Mouse (Mus musculus) hindbrain, embryonic 11.5 days (tissue): ENCODE measurements around the gene Tmem184a. TPM values are rescaled to one million over a fixed set of nuclear protein-coding genes. Genes with fewer than 3 reads are reported as not detected.

Experiments
- ATAC-seq: fragments of 200-750 bp; cut with Nextera tagmentation; 2 replicates; pipeline ENCODE4 v1.8.0; 2017; ENCODE audit warnings: mild to moderate bottlenecking, moderate TSS enrichment, moderate library complexity; ENCODE audit not compliant: low FRiP score
- DNase-seq: peaks from one replicate; pipeline ENCODE4 v3.0.0-alpha.2; 2015; ENCODE audit warnings: low spot score
- H3K27ac ChIP-seq: fragments of 300-500 bp; sonication (generic); 2 replicates; pipeline ENCODE4 v1.5.1; 2014; ENCODE audit warnings: mild to moderate bottlenecking, low read depth, low read length
- H3K27me3 ChIP-seq: fragments of 300-500 bp; sonication (generic); 2 replicates; pipeline ENCODE4 v1.6.1; 2014; ENCODE audit warnings: mild to moderate bottlenecking, low read length, moderate library complexity, mixed read lengths; ENCODE audit not compliant: control insufficient read depth, insufficient read depth
- H3K36me3 ChIP-seq: fragments of 300-500 bp; sonication (generic); 2 replicates; pipeline ENCODE4 v1.6.1; 2014; ENCODE audit warnings: mild to moderate bottlenecking, low read length, moderate library complexity, mixed read lengths; ENCODE audit not compliant: control insufficient read depth, insufficient read depth
- H3K4me1 ChIP-seq: fragments of 300-500 bp; sonication (generic); replicated peaks from 2 replicates; pipeline ENCODE4 v1.6.1; 2014; ENCODE audit warnings: low read length, mixed read lengths; ENCODE audit not compliant: control insufficient read depth, insufficient read depth
- H3K4me2 ChIP-seq: fragments of 300-500 bp; sonication (generic); replicated peaks from 2 replicates; pipeline ENCODE4 v1.6.1; 2014; ENCODE audit warnings: mild to moderate bottlenecking, low read depth, low read length
- H3K4me3 ChIP-seq: fragments of 300-500 bp; sonication (generic); 2 replicates; pipeline ENCODE4 v1.5.1; 2014; ENCODE audit warnings: low read depth, low read length
- H3K9ac ChIP-seq: fragments of 300-500 bp; sonication (generic); 2 replicates; pipeline ENCODE4 v1.6.1; 2014; ENCODE audit warnings: low read depth, low read length
- H3K9me3 ChIP-seq: fragments of 300-500 bp; sonication (generic); 2 replicates; pipeline ENCODE4 v1.6.1; 2016; ENCODE audit warnings: low read length; ENCODE audit not compliant: control insufficient read depth
- WGBS: fragments of 180-500 bp; shearing (Covaris S2); extraction: QIAGEN DNeasy Blood & Tissue Kit; methylation state at CpG from one replicate; pipeline ENCODE4 v1.1.7; 2014; 5-methylcytosine and 5-hydroxymethylcytosine counted together
- polyA plus RNA-seq: library from polyadenylated mRNA; unstranded; fragments of >200 nt; fragmentation: Nextera tagmentation; extraction: Ambion mirVana; gene quantifications from 2 replicates; pipeline ENCODE4 v1.2.1, GENCODE M21; 2014

Gene Tmem184a
- polyA plus RNA-seq, 1 experiment from 2014 or later: 1.1 TPM

GRCm38 (mm10) chr5:139830734-139831133, 11.0 kb upstream of the Tmem184a start:
- no peaks in the 10 kb centered on the region for H3K27me3 ChIP-seq
- no peak overlapping the region for H3K4me3 ChIP-seq
- H3K36me3 ChIP-seq: no peaks in the 10 kb centered on the region
- DNase-seq: no peak
- no peak for ATAC-seq
- peaks cover 4% of the 10 kb centered on the region for H3K4me1 ChIP-seq
- H3K4me2 ChIP-seq: no peak overlapping the region
- H3K9ac ChIP-seq: no peak overlapping the region
- no peak overlapping the region for H3K27ac ChIP-seq
- no peaks in the 10 kb centered on the region for H3K9me3 ChIP-seq
- WGBS: 85% methylated on average over 3 of the region's 3 CpGs

GRCm38 (mm10) chr5:139829384-139829783, 9.7 kb upstream of the Tmem184a start:
- no peaks in the 10 kb centered on the region for H3K36me3 ChIP-seq
- no peak for DNase-seq
- no peaks in the 10 kb centered on the region for H3K9me3 ChIP-seq
- peaks cover 8% of the 10 kb centered on the region for H3K4me1 ChIP-seq
- ATAC-seq: no peak
- no peak overlapping the region for H3K4me3 ChIP-seq
- H3K27ac ChIP-seq: no peak overlapping the region
- no peaks in the 10 kb centered on the region for H3K27me3 ChIP-seq
- 86% methylated on average over 13 of the region's 13 CpGs for WGBS
- H3K4me2 ChIP-seq: no peak overlapping the region
- no peak overlapping the region for H3K9ac ChIP-seq

- Histone ChIP-seq H3K4me1 (peaks cover 8% of the 10 kb centered on the region), H3K27me3 (no peaks in the 10 kb centered on the region), H3K4me3 (no peak overlapping the region), H3K27ac (no peak overlapping the region), H3K9ac (no peak overlapping the region), H3K36me3 (peaks cover 3% of the 10 kb centered on the region; the same call in 1 of the 2 replicates), H3K9me3 (no peaks in the 10 kb centered on the region), H3K4me2 (no peak overlapping the region)
- ATAC-seq (no peak), DNase-seq (peak; percentile 22)
- 100% methylated on average over 1 of the region's 1 CpGs for WGBS
These were observed 7.9 kb upstream of the Tmem184a start for GRCm38 (mm10) chr5:139827593-139827992.

GRCm38 (mm10) chr5:139826357-139827055, 6.8 kb upstream of the Tmem184a start, which contains the start of the genes Gm26938 and Psmg3:
Gene Gm26938 (minus strand): TSS chr5:139826407.
Gene Psmg3 (minus strand): TSS chr5:139826885.
- H3K27me3 ChIP-seq: no peaks in the 10 kb centered on the region
- no peaks in the 10 kb centered on the region for H3K9me3 ChIP-seq
- ATAC-seq (peak; percentile 86), DNase-seq (peak; percentile 97)
- H3K27ac ChIP-seq: peak within 1 kb of the TSS; percentile 56
- peak within 1 kb of the TSS; percentile 77 for H3K9ac ChIP-seq
- peaks cover 3% of the 10 kb centered on the region; the same call in 1 of the 2 replicates for H3K36me3 ChIP-seq
- WGBS: under 1% methylated on average over 43 of the region's 43 CpGs
- H3K4me1 ChIP-seq: peaks cover 8% of the 10 kb centered on the region
- H3K4me3 ChIP-seq: peak within 1 kb of the TSS; percentile 85
- peak within 1 kb of the TSS; percentile 82 for H3K4me2 ChIP-seq

GRCm38 (mm10) chr5:139825947-139826346, 6.2 kb upstream of the Tmem184a start:
- Histone ChIP-seq H3K4me2 (peak overlapping the region; percentile 82), H3K27me3 (no peaks in the 10 kb centered on the region), H3K36me3 (peaks cover 3% of the 10 kb centered on the region; the same call in 1 of the 2 replicates), H3K4me3 (peak overlapping the region; percentile 85), H3K9ac (peak overlapping the region; percentile 77), H3K27ac (no peak overlapping the region), H3K4me1 (peaks cover 8% of the 10 kb centered on the region), H3K9me3 (no peaks in the 10 kb centered on the region)
- ATAC-seq (peak; percentile 33; the same call in 1 of the 2 replicates), DNase-seq (no peak)
- WGBS: 52% methylated on average over 11 of the region's 11 CpGs

GRCm38 (mm10) chr5:139824531-139824930, 4.8 kb upstream of the Tmem184a start:
- Histone ChIP-seq H3K27me3 (no peaks in the 10 kb centered on the region), H3K27ac (no peak overlapping the region), H3K9ac (no peak overlapping the region), H3K4me3 (no peak overlapping the region), H3K9me3 (no peaks in the 10 kb centered on the region), H3K4me2 (no peak overlapping the region), H3K36me3 (peaks cover 3% of the 10 kb centered on the region; the same call in 1 of the 2 replicates), H3K4me1 (peaks cover 8% of the 10 kb centered on the region)
- WGBS: 91% methylated on average over 10 of the region's 10 CpGs
- ATAC-seq (no peak), DNase-seq (no peak)

GRCm38 (mm10) chr5:139821466-139822459, 2.0 kb upstream of the Tmem184a start:
- DNase-seq (no peak), ATAC-seq (no peak)
- H3K36me3 ChIP-seq: peaks cover 3% of the 10 kb centered on the region; the same call in 1 of the 2 replicates
- H3K27ac ChIP-seq: no peak overlapping the region
- WGBS: 79% methylated on average over 12 of the region's 12 CpGs
- peaks cover 8% of the 10 kb centered on the region for H3K4me1 ChIP-seq
- no peaks in the 10 kb centered on the region for H3K27me3 ChIP-seq
- H3K4me3 ChIP-seq: no peak overlapping the region
- H3K9me3 ChIP-seq: no peaks in the 10 kb centered on the region
- H3K4me2 ChIP-seq: no peak overlapping the region
- no peak overlapping the region for H3K9ac ChIP-seq

- ATAC-seq (no peak), DNase-seq (peak; percentile 48)
- 63% methylated on average over 4 of the region's 4 CpGs for WGBS
These were observed 916 bp downstream of the Tmem184a start for GRCm38 (mm10) chr5:139818801-139819200.

More at GRCm38 (mm10) chr5:139818801-139819200, 916 bp downstream of the Tmem184a start:
- Histone ChIP-seq H3K27me3 (peaks cover 5% of the 10 kb centered on the region), H3K9ac (no peak overlapping the region), H3K4me3 (no peak overlapping the region), H3K36me3 (peaks cover 3% of the 10 kb centered on the region; the same call in 1 of the 2 replicates), H3K9me3 (no peaks in the 10 kb centered on the region), H3K27ac (no peak overlapping the region), H3K4me2 (no peak overlapping the region), H3K4me1 (no peaks in the 10 kb centered on the region)
